Mouse (Mus musculus): Measurements from ENCODE around the gene Pam. TPM values are rescaled to one million over a fixed set of nuclear protein-coding genes. Genes with fewer than 3 reads are reported as not detected.

The Pam gene
- polyA plus RNA-seq, 1 experiment from 2014 or later: 65.3 TPM

DNA sequence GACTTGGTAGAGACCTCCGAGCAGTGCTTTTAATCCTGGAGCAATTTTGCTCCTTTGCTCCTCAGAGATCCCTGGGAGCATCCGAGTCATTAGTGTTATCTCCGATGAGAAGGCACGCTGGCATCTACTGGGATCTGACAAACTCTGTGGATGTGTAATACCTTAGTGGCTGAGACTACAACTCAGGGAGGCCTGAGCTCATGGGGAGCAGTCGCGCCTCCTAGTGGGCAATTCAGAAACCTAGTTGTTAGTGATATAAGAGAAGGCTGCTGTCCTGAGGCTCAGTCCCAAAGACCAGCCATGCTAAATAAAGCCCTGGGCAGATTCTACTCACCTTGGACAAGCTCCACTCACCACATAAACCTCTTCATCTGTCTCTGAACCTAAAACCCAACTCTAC, 23.4 kb downstream of the Pam start:
- H3K4me1 ChIP-seq (replicated peaks; ENCODE audit: control insufficient read depth, insufficient read depth, low read length): no peaks in the 10 kb centered on the region
- no peaks in the 10 kb centered on the region for H3K27me3 ChIP-seq (replicated peaks; ENCODE audit: control insufficient read depth, insufficient read depth, low read length)
- no peak overlapping the region for H3K27ac ChIP-seq (ENCODE audit: low read depth)
- DNase-seq (ENCODE audit: low spot score): no peak
- no peaks in the 10 kb centered on the region; the same call in 1 of the 2 replicates for H3K9me3 ChIP-seq (ENCODE audit: control insufficient read depth, low read length)
- H3K4me3 ChIP-seq (ENCODE audit: low read depth, low read length): no peak overlapping the region
- WGBS: 50% methylated on average over 6 of the region's 6 CpGs
- no peak for ATAC-seq (replicated peaks; ENCODE audit: low FRiP score, low TSS enrichment, low read depth)
- H3K36me3 ChIP-seq (ENCODE audit: control insufficient read depth, insufficient read depth, low read length): no peaks in the 10 kb centered on the region
- no peak overlapping the region for H3K4me2 ChIP-seq (ENCODE audit: low read length)
- H3K9ac ChIP-seq (ENCODE audit: low read length): no peak overlapping the region

GRCm38 (mm10) chr1:98071436-98071835, 24.0 kb downstream of the Pam start:
- Histone ChIP-seq H3K4me2 (ENCODE audit: low read length) (no peak overlapping the region), H3K4me1 (replicated peaks; ENCODE audit: control insufficient read depth, insufficient read depth, low read length) (no peaks in the 10 kb centered on the region), H3K36me3 (ENCODE audit: control insufficient read depth, insufficient read depth, low read length) (no peaks in the 10 kb centered on the region), H3K27ac (ENCODE audit: low read depth) (no peak overlapping the region), H3K9ac (ENCODE audit: low read length) (no peak overlapping the region), H3K27me3 (replicated peaks; ENCODE audit: control insufficient read depth, insufficient read depth, low read length) (no peaks in the 10 kb centered on the region), H3K4me3 (ENCODE audit: low read depth, low read length) (no peak overlapping the region), H3K9me3 (ENCODE audit: control insufficient read depth, low read length) (no peaks in the 10 kb centered on the region; the same call in 1 of the 2 replicates)
- ATAC-seq (replicated peaks; ENCODE audit: low FRiP score, low TSS enrichment, low read depth) (no peak), DNase-seq (ENCODE audit: low spot score) (no peak)
- WGBS: 82% methylated on average over 9 of the region's 9 CpGs

GRCm38 (mm10) chr1:98070743-98071325, 24.6 kb downstream of the Pam start:
- Histone ChIP-seq H3K4me2 (ENCODE audit: low read length) (no peak overlapping the region), H3K9me3 (ENCODE audit: control insufficient read depth, low read length) (no peaks in the 10 kb centered on the region; the same call in 1 of the 2 replicates), H3K9ac (ENCODE audit: low read length) (no peak overlapping the region), H3K4me3 (ENCODE audit: low read depth, low read length) (no peak overlapping the region), H3K27me3 (replicated peaks; ENCODE audit: control insufficient read depth, insufficient read depth, low read length) (no peaks in the 10 kb centered on the region), H3K36me3 (ENCODE audit: control insufficient read depth, insufficient read depth, low read length) (no peaks in the 10 kb centered on the region), H3K4me1 (replicated peaks; ENCODE audit: control insufficient read depth, insufficient read depth, low read length) (no peaks in the 10 kb centered on the region), H3K27ac (ENCODE audit: low read depth) (no peak overlapping the region)
- ATAC-seq (replicated peaks; ENCODE audit: low FRiP score, low TSS enrichment, low read depth) (no peak), DNase-seq (ENCODE audit: low spot score) (no peak)
- 40% methylated on average over 5 of the region's 5 CpGs for WGBS

DNA sequence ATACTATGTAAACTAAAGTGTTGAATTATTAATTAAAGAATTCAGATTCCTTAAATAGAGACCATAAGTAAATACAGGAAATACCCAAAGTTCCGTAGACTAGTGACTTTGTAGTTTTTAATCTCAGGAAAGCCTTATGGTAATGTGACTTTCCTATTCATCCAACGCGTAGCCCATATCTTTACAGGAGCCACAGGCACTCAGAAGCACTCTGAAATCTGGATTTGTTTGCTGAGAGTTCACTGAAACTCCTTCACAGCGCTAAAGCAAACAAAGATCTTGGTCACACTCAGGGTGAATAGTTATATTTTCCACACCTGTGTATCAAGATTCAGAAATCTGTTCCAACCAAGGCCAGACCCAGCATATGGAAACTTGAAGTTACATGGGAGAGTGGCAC, 27.3 kb downstream of the Pam start:
- no peaks in the 10 kb centered on the region for H3K27me3 ChIP-seq (replicated peaks; ENCODE audit: control insufficient read depth, insufficient read depth, low read length)
- WGBS: 83% methylated on average over 4 of the region's 4 CpGs

GRCm38 (mm10) chr1:98062074-98062473, 33.4 kb downstream of the Pam start:
- Histone ChIP-seq H3K27ac (ENCODE audit: low read depth) (no peak overlapping the region), H3K9me3 (ENCODE audit: control insufficient read depth, low read length) (no peaks in the 10 kb centered on the region), H3K9ac (ENCODE audit: low read length) (no peak overlapping the region), H3K4me3 (ENCODE audit: low read depth, low read length) (no peak overlapping the region), H3K36me3 (ENCODE audit: control insufficient read depth, insufficient read depth, low read length) (no peaks in the 10 kb centered on the region), H3K4me1 (replicated peaks; ENCODE audit: control insufficient read depth, insufficient read depth, low read length) (peaks cover 4% of the 10 kb centered on the region; the same call in 1 of the 2 replicates), H3K27me3 (replicated peaks; ENCODE audit: control insufficient read depth, insufficient read depth, low read length) (no peaks in the 10 kb centered on the region), H3K4me2 (ENCODE audit: low read length) (no peak overlapping the region)
- ATAC-seq (replicated peaks; ENCODE audit: low FRiP score, low TSS enrichment, low read depth) (no peak), DNase-seq (ENCODE audit: low spot score) (no peak)
- WGBS: 17% methylated on average over 2 of the region's 2 CpGs

More for the DNA sequence above, 27.3 kb downstream of the Pam start:
- H3K9ac ChIP-seq (ENCODE audit: low read length): no peak overlapping the region
- H3K4me3 ChIP-seq (ENCODE audit: low read depth, low read length): no peak overlapping the region
- no peak overlapping the region for H3K27ac ChIP-seq (ENCODE audit: low read depth)
- H3K9me3 ChIP-seq (ENCODE audit: control insufficient read depth, low read length): no peaks in the 10 kb centered on the region; the same call in 1 of the 2 replicates
- ATAC-seq (replicated peaks; ENCODE audit: low FRiP score, low TSS enrichment, low read depth) (no peak), DNase-seq (ENCODE audit: low spot score) (no peak)
- no peaks in the 10 kb centered on the region for H3K36me3 ChIP-seq (ENCODE audit: control insufficient read depth, insufficient read depth, low read length)
- H3K4me1 ChIP-seq (replicated peaks; ENCODE audit: control insufficient read depth, insufficient read depth, low read length): no peaks in the 10 kb centered on the region
- no peak overlapping the region for H3K4me2 ChIP-seq (ENCODE audit: low read length)

GRCm38 (mm10) chr1:98059401-98059800, 36.0 kb downstream of the Pam start:
- H3K4me2 ChIP-seq (ENCODE audit: low read length): no peak overlapping the region
- no peak overlapping the region for H3K27ac ChIP-seq (ENCODE audit: low read depth)
- ATAC-seq (replicated peaks; ENCODE audit: low FRiP score, low TSS enrichment, low read depth) (no peak), DNase-seq (ENCODE audit: low spot score) (no peak)
- 74% methylated on average over 1 of the region's 1 CpGs for WGBS
- H3K36me3 ChIP-seq (ENCODE audit: control insufficient read depth, insufficient read depth, low read length): no peaks in the 10 kb centered on the region
- no peaks in the 10 kb centered on the region for H3K27me3 ChIP-seq (replicated peaks; ENCODE audit: control insufficient read depth, insufficient read depth, low read length)
- no peak overlapping the region for H3K9ac ChIP-seq (ENCODE audit: low read length)
- H3K9me3 ChIP-seq (ENCODE audit: control insufficient read depth, low read length): no peaks in the 10 kb centered on the region
- H3K4me3 ChIP-seq (ENCODE audit: low read depth, low read length): no peak overlapping the region
- H3K4me1 ChIP-seq (replicated peaks; ENCODE audit: control insufficient read depth, insufficient read depth, low read length): peaks cover 4% of the 10 kb centered on the region; the same call in 1 of the 2 replicates

DNA sequence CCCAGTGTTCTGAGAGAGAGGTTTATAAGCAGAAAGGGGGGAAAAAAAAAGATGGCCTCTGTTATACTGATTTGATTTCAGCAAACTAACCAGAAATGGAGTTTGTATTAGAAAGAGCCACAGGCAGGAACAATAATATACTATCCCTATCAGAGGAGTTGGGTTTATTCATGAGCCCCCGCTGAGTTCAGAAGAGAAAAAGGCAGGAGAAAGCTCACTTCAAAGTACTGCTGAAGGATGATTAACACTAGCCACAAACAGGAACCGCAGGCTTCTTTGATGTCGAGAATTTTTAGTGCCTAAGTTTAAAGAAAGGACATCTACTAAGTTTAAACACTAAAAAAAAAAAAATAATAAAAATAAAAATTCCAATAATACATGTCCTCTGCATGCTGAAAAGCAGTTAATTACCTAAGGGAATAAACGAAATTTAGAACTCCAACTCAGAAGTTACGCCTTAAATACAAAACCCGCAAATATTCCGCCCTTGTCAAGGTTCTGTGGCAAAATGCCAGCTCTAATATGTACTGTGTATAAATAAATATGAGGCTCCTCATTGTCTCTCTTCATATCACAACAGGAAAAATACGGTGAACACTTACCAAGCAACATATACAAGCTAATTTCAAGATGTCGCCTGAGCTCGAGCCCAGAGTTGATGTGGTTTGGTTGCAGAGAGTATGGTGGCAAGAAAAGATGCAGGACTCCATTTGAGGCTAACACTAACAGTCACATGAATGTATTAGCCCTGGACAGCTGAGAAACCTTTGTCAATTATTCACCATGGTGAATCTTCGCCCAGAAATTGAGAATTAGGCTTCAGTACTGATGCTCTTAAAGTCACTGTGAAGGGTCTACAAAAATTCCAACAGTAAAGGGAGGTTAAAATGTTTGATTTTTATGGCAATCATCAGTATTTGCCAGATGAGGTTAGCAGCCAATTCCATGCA, 38.2 kb downstream of the Pam start:
- H3K4me2 ChIP-seq (ENCODE audit: low read length): no peak overlapping the region
- no peaks in the 10 kb centered on the region for H3K27me3 ChIP-seq (replicated peaks; ENCODE audit: control insufficient read depth, insufficient read depth, low read length)
- H3K9me3 ChIP-seq (ENCODE audit: control insufficient read depth, low read length): no peaks in the 10 kb centered on the region
- ATAC-seq (replicated peaks; ENCODE audit: low FRiP score, low TSS enrichment, low read depth) (no peak), DNase-seq (ENCODE audit: low spot score) (no peak)
- no peak overlapping the region for H3K4me3 ChIP-seq (ENCODE audit: low read depth, low read length)
- 61% methylated on average over 11 of the region's 11 CpGs for WGBS
- no peak overlapping the region for H3K27ac ChIP-seq (ENCODE audit: low read depth)
- H3K4me1 ChIP-seq (replicated peaks; ENCODE audit: control insufficient read depth, insufficient read depth, low read length): peaks cover 4% of the 10 kb centered on the region; the same call in 1 of the 2 replicates
- H3K36me3 ChIP-seq (ENCODE audit: control insufficient read depth, insufficient read depth, low read length): no peaks in the 10 kb centered on the region
- no peak overlapping the region for H3K9ac ChIP-seq (ENCODE audit: low read length)

DNA sequence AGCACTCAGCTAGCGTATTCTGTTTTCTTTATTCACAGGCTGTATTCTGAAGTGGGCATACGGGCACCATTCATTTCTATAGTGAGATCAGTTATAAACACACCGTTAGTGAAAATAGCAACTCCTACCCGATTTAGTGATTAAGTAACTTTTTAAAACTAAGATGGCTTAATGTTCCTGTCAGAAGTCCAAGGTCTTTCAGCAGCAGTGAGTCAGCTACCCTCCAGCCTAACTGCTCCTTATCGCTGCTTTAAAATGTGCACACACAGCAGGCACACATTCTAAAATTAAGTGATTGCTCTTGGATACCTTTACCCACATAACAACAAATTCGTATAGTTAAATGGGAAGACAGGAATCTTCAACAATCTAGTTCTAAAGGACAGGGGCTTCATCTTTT, 39.2 kb downstream of the Pam start:
- no peak for ATAC-seq (replicated peaks; ENCODE audit: low FRiP score, low TSS enrichment, low read depth)
- WGBS: 70% methylated on average over 6 of the region's 6 CpGs
- no peaks in the 10 kb centered on the region for H3K36me3 ChIP-seq (ENCODE audit: control insufficient read depth, insufficient read depth, low read length)
- H3K27ac ChIP-seq (ENCODE audit: low read depth): no peak overlapping the region
- H3K4me1 ChIP-seq (replicated peaks; ENCODE audit: control insufficient read depth, insufficient read depth, low read length): no peaks in the 10 kb centered on the region; the same call in 1 of the 2 replicates
- H3K4me3 ChIP-seq (ENCODE audit: low read depth, low read length): no peak overlapping the region
- H3K9ac ChIP-seq (ENCODE audit: low read length): no peak overlapping the region
- no peak overlapping the region for H3K4me2 ChIP-seq (ENCODE audit: low read length)
- no peaks in the 10 kb centered on the region for H3K27me3 ChIP-seq (replicated peaks; ENCODE audit: control insufficient read depth, insufficient read depth, low read length)
- DNase-seq (ENCODE audit: low spot score): no peak
- H3K9me3 ChIP-seq (ENCODE audit: control insufficient read depth, low read length): no peaks in the 10 kb centered on the region
